Mouse (Mus musculus) forebrain, embryonic 14.5 days (tissue): ENCODE measurements around the gene Pard6b. TPM values are rescaled to one million over a fixed set of nuclear protein-coding genes. Genes with fewer than 3 reads are reported as not detected.
A peak's percentile ranks its signal among the peaks of the same experiment; 100 is the strongest.
"Not testable (repeated sequence)": the region's sequence is repeated elsewhere in the genome, so short reads cannot be mapped to it uniquely, and the experiment has no call there.

ENCODE experiments used
- ATAC-seq: fragments of 200-750 bp; cut with Nextera tagmentation; 2 replicates; pipeline ENCODE4 v1.8.0; 2017; ENCODE audit warnings: mild to moderate bottlenecking, moderate library complexity
- DNase-seq: peaks from one replicate; pipeline ENCODE4 v3.0.0-alpha.2; 2015; ENCODE audit warnings: low spot score
- H3K27ac ChIP-seq: fragments of 300-500 bp; sonication (generic); 2 replicates; pipeline ENCODE4 v1.5.1; 2014; ENCODE audit warnings: low read depth, mild to moderate bottlenecking, control low read depth, low read length, moderate library complexity
- H3K27me3 ChIP-seq: fragments of 300-500 bp; sonication (generic); replicated peaks from 2 replicates; pipeline ENCODE4 v1.6.1; 2014; ENCODE audit warnings: low read length, control low read depth, mixed read lengths; ENCODE audit not compliant: control insufficient read depth, insufficient read depth
- H3K36me3 ChIP-seq: fragments of 300-500 bp; sonication (generic); 2 replicates; pipeline ENCODE4 v1.6.1; 2014; ENCODE audit warnings: low read length, control low read depth; ENCODE audit not compliant: control insufficient read depth, insufficient read depth
- H3K4me1 ChIP-seq: fragments of 300-500 bp; sonication (generic); 2 replicates; pipeline ENCODE4 v1.6.1; 2014; ENCODE audit warnings: antibody characterized with exemption, low read length, control low read depth; ENCODE audit not compliant: control insufficient read depth, insufficient read depth
- H3K4me2 ChIP-seq: fragments of 300-500 bp; sonication (generic); 2 replicates; pipeline ENCODE4 v1.6.1; 2014; ENCODE audit warnings: mild to moderate bottlenecking, control low read depth, low read length
- H3K4me3 ChIP-seq: fragments of 300-500 bp; sonication (generic); 2 replicates; pipeline ENCODE4 v1.5.1; 2014; ENCODE audit warnings: low read depth, low read length, control low read depth
- H3K9ac ChIP-seq: fragments of 300-500 bp; sonication (generic); 2 replicates; pipeline ENCODE4 v1.6.1; 2014; ENCODE audit warnings: mild to moderate bottlenecking, low read length, control low read depth, moderate library complexity
- H3K9me3 ChIP-seq: fragments of 300-500 bp; sonication (generic); replicated peaks from 2 replicates; pipeline ENCODE4 v1.6.1; 2016; ENCODE audit warnings: low read length, control low read depth, mixed read lengths; ENCODE audit not compliant: control insufficient read depth
- WGBS: fragments of 180-500 bp; shearing (Covaris S2); extraction: QIAGEN DNeasy Blood & Tissue Kit; methylation state at CpG from one replicate; pipeline ENCODE4 v1.1.7; 2014; 5-methylcytosine and 5-hydroxymethylcytosine counted together
- polyA plus RNA-seq: library from polyadenylated mRNA; unstranded; fragments of >200 nt; fragmentation: Nextera tagmentation; extraction: Ambion mirVana; gene quantifications from 2 replicates; pipeline ENCODE4 v1.2.1, GENCODE M21; 2014

The Pard6b gene
- polyA plus RNA-seq, 1 experiment from 2014 or later, result 5.0 TPM

DNA sequence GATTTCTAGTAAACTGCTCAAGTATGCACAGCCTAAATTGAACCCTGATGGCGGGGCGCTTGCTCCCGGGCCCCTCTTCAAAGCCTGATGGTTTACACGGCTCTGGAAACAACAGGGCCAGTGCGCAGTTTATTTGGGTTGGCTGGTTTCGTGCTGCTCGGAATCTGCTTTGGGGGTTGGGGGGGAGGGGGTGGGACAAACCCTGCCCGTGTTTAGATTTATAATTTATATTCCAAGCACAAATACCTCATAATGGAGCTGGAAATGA, 24.2 kb upstream of the Pard6b start:
- Histone ChIP-seq H3K27ac (no peak overlapping the region), H3K9ac (no peak overlapping the region), H3K27me3 (peaks cover 4% of the 10 kb centered on the region; the same call in 1 of the 2 replicates), H3K4me3 (no peak overlapping the region), H3K36me3 (no peaks in the 10 kb centered on the region), H3K4me1 (no peaks in the 10 kb centered on the region), H3K9me3 (no peaks in the 10 kb centered on the region), H3K4me2 (no peak overlapping the region)
- 69% methylated on average over 8 of the region's 8 CpGs for WGBS
- DNase-seq (no peak), ATAC-seq (no peak)

DNA sequence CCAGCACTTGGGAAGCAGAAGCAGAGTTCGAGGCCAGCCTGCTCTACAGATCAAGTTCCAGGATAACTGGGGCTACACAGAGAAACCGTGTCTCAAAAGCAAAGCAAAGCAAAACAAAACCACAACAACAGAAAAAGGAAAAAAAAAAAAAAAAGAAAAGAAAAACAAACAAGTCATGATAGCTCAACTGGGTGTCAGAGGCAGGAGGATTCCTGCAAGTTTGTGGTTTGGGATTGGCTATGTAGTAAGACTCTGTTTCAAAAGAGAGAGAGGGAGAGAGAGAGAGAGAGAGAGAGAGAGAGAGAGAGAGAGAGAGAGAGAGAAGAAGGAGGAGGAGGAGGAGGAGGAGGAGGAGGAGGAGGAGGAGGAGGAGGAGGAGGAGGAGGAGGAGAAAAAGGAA, 22.9 kb upstream of the Pard6b start:
- not testable (repeated sequence) for ATAC-seq, H3K4me2 ChIP-seq, H3K9ac ChIP-seq, H3K36me3 ChIP-seq, H3K27me3 ChIP-seq, H3K4me3 ChIP-seq, H3K27ac ChIP-seq, H3K9me3 ChIP-seq, H3K4me1 ChIP-seq, DNase-seq
- 66% methylated on average over 2 of the region's 2 CpGs for WGBS

DNA sequence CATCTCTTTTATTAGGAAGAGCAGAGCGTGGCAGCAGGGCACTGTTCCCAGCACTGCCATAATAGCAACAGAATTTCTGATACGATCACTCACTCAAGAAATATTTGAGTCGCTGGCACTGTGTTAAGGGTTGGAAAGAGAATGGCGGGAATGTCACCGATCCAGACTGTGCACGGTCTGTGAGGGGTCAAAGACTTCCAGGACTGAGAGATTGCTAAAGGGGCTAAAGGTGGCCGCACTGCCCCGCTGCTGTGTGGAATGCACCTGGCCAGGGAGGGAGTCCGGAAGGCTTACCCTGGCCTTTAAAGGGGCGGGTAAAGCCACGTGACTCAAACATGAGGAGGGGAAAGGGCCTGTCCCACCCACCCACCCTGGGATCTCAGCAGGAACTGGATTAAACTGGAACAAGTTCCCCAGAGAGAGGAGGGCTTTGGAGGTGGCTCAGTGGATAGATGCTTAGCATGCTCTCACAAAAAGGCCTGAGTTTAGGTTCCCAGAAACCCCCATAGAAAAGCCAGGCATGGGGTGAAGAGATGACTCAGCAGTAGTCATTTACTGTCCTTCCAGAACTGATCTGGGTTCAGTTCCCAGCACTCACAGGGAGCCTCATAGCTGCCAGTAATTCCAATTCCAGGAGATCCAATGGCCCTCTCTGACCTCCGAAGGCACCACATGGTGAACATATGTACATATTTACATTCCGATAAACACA, 22.2 kb upstream of the Pard6b start:
- 26% methylated on average over 13 of the region's 13 CpGs for WGBS
- Histone ChIP-seq H3K9me3 (no peaks in the 10 kb centered on the region), H3K9ac (no peak overlapping the region), H3K4me3 (no peak overlapping the region), H3K27me3 (no peaks in the 10 kb centered on the region), H3K4me2 (no peak overlapping the region), H3K4me1 (no peaks in the 10 kb centered on the region), H3K27ac (no peak overlapping the region), H3K36me3 (no peaks in the 10 kb centered on the region)
- ATAC-seq, result no peak
- DNase-seq, result no peak

DNA sequence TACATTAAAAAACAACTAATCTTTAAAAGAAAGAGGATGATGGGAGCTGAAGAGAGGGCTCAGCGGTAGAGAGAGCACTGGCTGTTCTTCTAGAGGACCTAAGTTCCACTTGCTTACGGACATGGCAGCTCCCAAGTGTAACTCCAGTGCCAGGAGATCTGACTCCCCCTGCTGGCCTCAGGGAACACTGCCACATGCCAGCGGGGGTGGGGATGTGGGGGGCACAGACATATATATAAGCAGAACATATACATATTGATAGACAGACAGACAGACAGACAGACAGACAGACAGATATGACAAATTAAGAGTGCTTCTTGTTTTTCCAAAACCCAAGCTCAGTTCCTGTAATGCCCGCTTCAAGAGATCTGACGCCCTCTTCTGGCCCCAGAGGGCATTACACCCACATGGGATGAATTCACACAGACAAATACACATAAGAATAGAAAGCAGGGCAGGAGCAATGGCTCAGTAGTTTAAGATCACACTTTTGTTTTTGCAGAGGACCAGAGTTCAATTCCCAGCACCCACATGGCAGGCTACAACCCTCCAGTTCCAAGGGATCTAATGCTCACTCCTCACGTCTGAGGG, 21.5 kb upstream of the Pard6b start:
- Histone ChIP-seq H3K9ac (no peak overlapping the region), H3K4me3 (no peak overlapping the region), H3K27me3 (no peaks in the 10 kb centered on the region), H3K36me3 (no peaks in the 10 kb centered on the region), H3K4me1 (no peaks in the 10 kb centered on the region), H3K9me3 (no peaks in the 10 kb centered on the region), H3K4me2 (no peak overlapping the region), H3K27ac (no peak overlapping the region)
- ATAC-seq, result no peak
- 77% methylated on average over 6 of the region's 6 CpGs for WGBS
- no peak for DNase-seq

DNA sequence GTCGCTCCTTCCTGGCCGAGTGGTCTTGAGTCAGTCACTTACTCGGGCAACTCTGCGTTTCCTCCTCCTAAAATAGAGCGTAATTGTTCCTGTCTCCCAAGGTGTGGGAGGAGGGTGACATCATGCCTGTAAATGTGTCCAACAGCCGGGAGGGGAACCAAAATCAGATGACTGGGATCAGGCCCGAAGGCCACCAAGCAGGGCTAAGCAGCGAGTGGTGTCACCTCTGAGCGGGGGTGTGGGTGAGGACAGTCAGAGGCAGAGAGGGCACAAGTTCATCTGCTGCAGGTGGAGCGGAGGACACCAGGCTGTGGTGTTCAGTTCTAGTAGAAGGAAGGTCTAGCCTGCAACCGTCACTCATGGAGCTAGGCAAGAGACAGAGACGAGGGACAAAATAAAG, 17.1 kb upstream of the Pard6b start:
- no peak overlapping the region for H3K4me3 ChIP-seq
- H3K9me3 ChIP-seq, result no peaks in the 10 kb centered on the region
- ATAC-seq, result no peak
- H3K27me3 ChIP-seq, result no peaks in the 10 kb centered on the region
- no peak overlapping the region for H3K9ac ChIP-seq
- DNase-seq, result no peak
- H3K27ac ChIP-seq, result no peak overlapping the region
- no peaks in the 10 kb centered on the region for H3K4me1 ChIP-seq
- H3K4me2 ChIP-seq, result no peak overlapping the region
- H3K36me3 ChIP-seq, result no peaks in the 10 kb centered on the region
- whole genome bisulfite sequencing, result 93% methylated on average over 12 of the region's 12 CpGs

DNA sequence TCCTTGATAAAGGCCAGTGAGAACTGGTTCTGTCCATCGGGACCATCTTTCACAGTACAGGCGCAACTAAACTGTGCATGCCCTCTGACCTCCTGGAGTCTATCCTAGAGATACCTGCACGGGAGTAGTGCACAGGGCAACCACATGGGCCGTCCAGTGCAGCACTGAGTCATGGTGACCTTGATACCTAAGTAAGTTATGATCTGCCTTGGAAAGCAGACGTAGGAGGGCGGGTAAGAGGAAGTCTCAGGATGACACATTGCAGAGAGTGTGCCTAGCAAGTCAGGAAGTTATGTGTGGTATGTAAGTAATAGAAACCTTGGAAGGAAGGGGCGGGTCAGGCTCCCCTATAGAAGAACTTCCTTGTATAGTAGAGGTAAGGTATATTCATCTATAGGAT, 15.3 kb upstream of the Pard6b start:
- H3K9ac ChIP-seq, result no peak overlapping the region
- H3K27me3 ChIP-seq, result no peaks in the 10 kb centered on the region
- no peaks in the 10 kb centered on the region for H3K36me3 ChIP-seq
- H3K4me1 ChIP-seq, result no peaks in the 10 kb centered on the region
- DNase-seq (no peak), ATAC-seq (no peak)
- H3K4me3 ChIP-seq, result no peak overlapping the region
- H3K4me2 ChIP-seq, result no peak overlapping the region
- 88% methylated on average over 7 of the region's 7 CpGs for WGBS
- no peak overlapping the region for H3K27ac ChIP-seq
- no peaks in the 10 kb centered on the region for H3K9me3 ChIP-seq

DNA sequence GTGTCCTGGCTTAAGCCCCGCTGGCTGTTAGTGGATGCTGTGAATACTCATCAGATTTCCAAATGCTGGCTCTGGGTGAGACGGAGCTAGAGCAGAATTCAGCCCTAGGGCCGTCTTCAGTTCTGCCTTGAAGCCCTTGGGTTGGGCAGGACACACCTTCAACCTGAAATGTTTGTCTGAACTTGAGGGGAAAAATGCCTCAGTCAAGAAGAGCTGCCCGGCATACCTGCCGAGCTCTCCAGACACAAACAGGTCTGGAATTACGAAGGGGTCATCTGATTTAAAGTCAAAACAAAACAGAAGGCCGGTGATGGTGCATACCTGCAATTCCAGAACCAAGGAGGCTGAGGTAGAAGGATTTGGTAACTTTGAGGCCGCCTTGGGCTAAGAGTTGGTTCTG, 14.0 kb upstream of the Pard6b start:
- H3K9me3 ChIP-seq, result no peaks in the 10 kb centered on the region
- H3K4me3 ChIP-seq, result no peak overlapping the region
- H3K4me1 ChIP-seq, result no peaks in the 10 kb centered on the region
- no peak overlapping the region for H3K27ac ChIP-seq
- WGBS, result 49% methylated on average over 8 of the region's 8 CpGs
- no peaks in the 10 kb centered on the region for H3K36me3 ChIP-seq
- no peak for ATAC-seq
- H3K4me2 ChIP-seq, result no peak overlapping the region
- H3K9ac ChIP-seq, result no peak overlapping the region
- no peaks in the 10 kb centered on the region for H3K27me3 ChIP-seq
- DNase-seq, result no peak

DNA sequence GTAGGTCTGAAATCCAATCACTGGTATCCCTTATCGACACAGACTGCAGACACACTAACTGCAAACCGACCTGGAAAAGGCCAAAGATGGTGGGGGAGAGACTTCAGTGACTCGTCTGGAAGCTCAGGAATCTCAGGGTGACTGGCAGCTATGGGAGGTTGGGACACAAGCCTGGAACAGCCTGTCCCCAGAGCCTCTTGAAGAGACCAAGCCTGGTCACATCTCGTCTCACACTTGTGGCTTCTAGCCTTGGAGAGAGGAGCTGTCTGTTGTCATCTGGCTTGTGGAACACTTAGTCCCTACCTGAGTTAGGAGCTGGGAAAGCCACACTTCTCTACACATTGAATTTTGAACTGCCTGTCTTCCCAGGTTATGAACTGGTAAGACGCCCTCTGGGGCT, 10.4 kb upstream of the Pard6b start:
- Histone ChIP-seq H3K9me3 (no peaks in the 10 kb centered on the region), H3K4me2 (no peak overlapping the region), H3K27ac (no peak overlapping the region), H3K4me1 (0 out of 2 replicates have a peak, but pooled peaks cover 4% of the 10 kb centered on the region), H3K27me3 (no peaks in the 10 kb centered on the region), H3K4me3 (no peak overlapping the region), H3K36me3 (no peaks in the 10 kb centered on the region), H3K9ac (no peak overlapping the region)
- no peak for ATAC-seq
- WGBS, result 58% methylated on average over 5 of the region's 5 CpGs
- no peak for DNase-seq

DNA sequence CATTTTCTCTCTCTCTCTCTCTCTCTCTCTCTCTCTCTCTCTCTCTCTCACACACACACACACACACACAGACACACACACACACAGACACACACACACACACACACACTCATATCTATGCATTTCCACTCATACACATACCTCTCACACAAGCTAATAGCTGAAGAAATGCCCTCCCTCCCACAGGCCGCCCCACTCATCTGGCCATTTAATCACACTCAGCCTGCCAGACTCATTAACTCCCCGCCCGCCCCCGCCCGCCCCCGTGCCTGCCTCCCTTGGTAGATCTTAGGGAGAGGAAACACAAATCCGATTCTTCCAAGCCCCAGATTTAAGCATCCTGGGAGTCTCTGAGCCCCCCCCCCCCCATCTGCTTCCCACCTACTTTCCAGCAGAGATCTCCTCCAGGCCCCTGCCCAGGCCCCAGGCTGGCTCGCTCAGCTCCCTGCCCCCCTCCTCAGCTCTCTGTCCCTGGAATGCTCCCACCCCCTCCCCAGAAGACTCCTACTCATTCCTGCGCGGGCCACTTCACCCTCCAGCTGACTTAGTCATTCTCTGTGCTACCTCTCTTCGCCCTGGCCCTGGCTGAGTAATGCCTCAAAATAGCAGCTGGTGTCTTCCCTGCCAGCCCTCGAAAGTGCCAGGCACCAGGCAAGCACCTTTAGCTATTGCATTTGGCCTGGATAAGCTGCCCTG, 8.2 kb upstream of the Pard6b start:
- no peaks in the 10 kb centered on the region for H3K36me3 ChIP-seq
- ATAC-seq (peak; percentile 40; the same call in 1 of the 2 replicates), DNase-seq (peak; percentile 31)
- H3K9me3 ChIP-seq, result no peaks in the 10 kb centered on the region
- no peak overlapping the region for H3K9ac ChIP-seq
- no peak overlapping the region for H3K4me3 ChIP-seq
- no peak overlapping the region; the same call in 1 of the 2 replicates for H3K27ac ChIP-seq
- WGBS, result 5% methylated on average over 11 of the region's 12 CpGs
- H3K27me3 ChIP-seq, result no peaks in the 10 kb centered on the region
- 0 out of 2 replicates have a peak, but pooled peaks cover 4% of the 10 kb centered on the region for H3K4me1 ChIP-seq
- no peak overlapping the region for H3K4me2 ChIP-seq
